Mouse (Mus musculus) midbrain, embryonic 10.5 days (tissue): ENCODE measurements around the gene Enkd1. TPM values are rescaled to one million over a fixed set of nuclear protein-coding genes. Genes with fewer than 3 reads are reported as not detected.

Experiments
- DNase-seq: peaks from one replicate; pipeline ENCODE4 v3.0.0-alpha.2; 2017; ENCODE audit warnings: low spot score
- H3K27ac ChIP-seq: fragments of 300-500 bp; sonication (generic); replicated peaks from 2 replicates; pipeline ENCODE4 v1.5.1; 2016; ENCODE audit warnings: mild to moderate bottlenecking
- H3K27me3 ChIP-seq: fragments of 300-500 bp; sonication (generic); 2 replicates; pipeline ENCODE4 v1.6.1; 2016; ENCODE audit warnings: low read depth, mild to moderate bottlenecking; ENCODE audit not compliant: poor library complexity, severe bottlenecking
- H3K36me3 ChIP-seq: fragments of 300-500 bp; sonication (generic); 2 replicates; pipeline ENCODE4 v1.6.1; 2016; ENCODE audit warnings: mild to moderate bottlenecking, moderate library complexity
- H3K4me1 ChIP-seq: fragments of 300-500 bp; sonication (generic); 2 replicates; pipeline ENCODE4 v1.6.1; 2016
- H3K4me3 ChIP-seq: fragments of 300-500 bp; sonication (generic); 2 replicates; pipeline ENCODE4 v1.5.1; 2016; ENCODE audit warnings: mild to moderate bottlenecking, moderate library complexity
- H3K9me3 ChIP-seq: fragments of 300-500 bp; sonication (generic); replicated peaks from 2 replicates; pipeline ENCODE4 v1.6.1; 2016; ENCODE audit warnings: mild to moderate bottlenecking
- WGBS: fragments of 180-500 bp; shearing (Covaris S2); methylation state at CpG from one replicate; pipeline ENCODE4 v1.1.7; 2016; 5-methylcytosine and 5-hydroxymethylcytosine counted together
- polyA plus RNA-seq: library from polyadenylated mRNA; unstranded; fragments of >200 nt; fragmentation: Nextera tagmentation; extraction: Ambion mirVana; gene quantifications from 2 replicates; pipeline ENCODE4 v1.2.1, GENCODE M21; 2016

Gene Enkd1
- polyA plus RNA-seq, 1 experiment from 2014 or later: 52.7 TPM

DNA sequence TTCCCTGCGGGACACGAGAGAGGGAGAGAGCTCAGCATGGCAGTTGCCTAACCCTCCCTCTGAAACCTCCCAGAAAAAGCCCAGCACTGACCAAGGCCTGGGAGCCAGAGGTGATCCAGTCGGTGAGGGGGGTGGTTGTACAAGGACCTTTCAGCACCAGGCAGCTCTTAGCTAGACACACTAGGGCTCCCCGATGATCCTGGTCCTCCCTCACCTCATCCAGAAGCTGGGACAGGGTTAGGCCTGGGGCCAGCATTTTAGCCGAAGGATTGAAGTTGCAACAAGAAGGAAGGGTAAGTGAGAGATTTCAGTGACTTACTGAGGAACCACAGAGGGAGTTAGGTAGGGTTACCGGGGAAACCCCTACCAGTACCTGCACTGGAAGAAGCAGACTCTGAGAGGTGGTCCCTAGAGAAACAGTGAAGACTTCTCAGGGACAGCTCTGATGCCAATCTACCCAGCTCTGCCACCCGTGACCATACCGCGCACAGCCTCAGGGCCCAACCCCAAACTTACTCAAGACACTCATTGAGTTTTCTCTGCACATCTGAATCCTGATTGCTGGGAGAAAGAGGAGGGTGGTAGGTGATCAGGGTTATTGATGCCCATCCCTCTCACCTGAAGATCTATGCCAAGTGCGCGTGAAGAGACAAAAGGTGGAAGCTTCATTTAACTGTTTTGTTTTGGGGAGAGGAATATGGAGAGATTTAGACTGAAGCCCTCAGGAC is 8.4 kb downstream of the Enkd1 start:
- Histone ChIP-seq H3K9me3 (no peaks in the 10 kb centered on the region), H3K4me3 (peak overlapping the region; percentile 81), H3K27me3 (peaks cover 10% of the 10 kb centered on the region), H3K4me1 (peaks cover 35% of the 10 kb centered on the region), H3K36me3 (peaks cover 68% of the 10 kb centered on the region), H3K27ac (no peak overlapping the region; the same call in 1 of the 2 replicates)
- no peak for DNase-seq
- 89% methylated on average over 11 of the region's 11 CpGs for WGBS

DNA sequence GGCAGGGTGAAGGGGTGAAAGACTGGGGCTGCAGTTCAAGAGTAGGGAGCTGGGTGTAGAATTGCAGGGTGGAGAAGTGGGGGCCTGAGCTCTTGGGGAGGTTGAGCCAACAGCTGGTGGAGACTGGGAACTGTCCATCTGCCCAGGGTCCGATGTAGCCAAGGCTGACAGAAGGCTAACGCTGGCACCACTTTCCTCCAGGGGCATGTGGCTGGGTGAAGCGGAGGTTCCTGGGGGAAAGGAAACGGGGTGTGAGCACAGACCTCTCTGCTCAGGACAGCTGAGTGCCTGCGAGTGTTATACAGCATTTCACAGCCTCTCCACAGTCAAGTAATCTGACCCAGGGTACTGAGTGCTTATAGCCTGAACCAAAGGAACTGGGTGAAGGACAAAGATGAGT is 9.3 kb downstream of the Enkd1 start:
- WGBS: 95% methylated on average over 5 of the region's 5 CpGs
- DNase-seq: no peak
- H3K27ac ChIP-seq: no peak overlapping the region
- peaks cover 44% of the 10 kb centered on the region for H3K4me1 ChIP-seq
- no peaks in the 10 kb centered on the region for H3K9me3 ChIP-seq
- peaks cover 18% of the 10 kb centered on the region for H3K27me3 ChIP-seq
- H3K4me3 ChIP-seq: no peak overlapping the region
- peaks cover 59% of the 10 kb centered on the region for H3K36me3 ChIP-seq

DNA sequence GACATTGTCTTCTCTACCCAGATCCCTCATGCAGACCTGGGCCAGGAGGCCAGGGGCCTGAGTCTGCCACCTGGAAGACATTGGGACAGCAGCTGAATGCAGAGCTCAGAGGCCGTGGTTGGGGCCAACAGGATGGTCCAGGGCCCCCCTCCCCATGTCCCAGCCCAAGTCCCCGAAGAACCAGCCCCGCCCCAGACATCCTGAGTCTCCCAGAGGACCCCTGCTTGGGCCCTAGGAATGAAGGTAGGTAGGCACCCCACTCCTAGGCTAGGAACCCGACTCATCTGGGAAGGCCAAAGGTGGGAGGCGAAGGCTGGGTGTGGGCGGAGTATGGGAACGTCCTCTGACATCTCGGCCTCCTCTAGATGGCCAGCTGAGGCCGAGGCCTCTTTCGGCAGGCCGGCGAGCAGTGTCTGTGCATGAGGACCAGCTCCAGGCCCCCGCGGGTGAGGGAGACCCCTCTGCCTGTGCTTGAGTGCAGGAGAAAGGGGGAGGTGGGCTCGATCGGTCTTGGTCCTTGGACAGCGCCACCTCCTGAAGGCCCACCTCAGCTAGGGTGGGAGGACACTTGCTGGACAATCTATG is 10.7 kb downstream of the Enkd1 start:
- Histone ChIP-seq H3K4me3 (no peak overlapping the region), H3K27me3 (peaks cover 18% of the 10 kb centered on the region), H3K36me3 (peaks cover 56% of the 10 kb centered on the region), H3K27ac (no peak overlapping the region), H3K4me1 (peaks cover 41% of the 10 kb centered on the region), H3K9me3 (peaks cover 10% of the 10 kb centered on the region)
- no peak for DNase-seq
- WGBS: 93% methylated on average over 17 of the region's 17 CpGs

DNA sequence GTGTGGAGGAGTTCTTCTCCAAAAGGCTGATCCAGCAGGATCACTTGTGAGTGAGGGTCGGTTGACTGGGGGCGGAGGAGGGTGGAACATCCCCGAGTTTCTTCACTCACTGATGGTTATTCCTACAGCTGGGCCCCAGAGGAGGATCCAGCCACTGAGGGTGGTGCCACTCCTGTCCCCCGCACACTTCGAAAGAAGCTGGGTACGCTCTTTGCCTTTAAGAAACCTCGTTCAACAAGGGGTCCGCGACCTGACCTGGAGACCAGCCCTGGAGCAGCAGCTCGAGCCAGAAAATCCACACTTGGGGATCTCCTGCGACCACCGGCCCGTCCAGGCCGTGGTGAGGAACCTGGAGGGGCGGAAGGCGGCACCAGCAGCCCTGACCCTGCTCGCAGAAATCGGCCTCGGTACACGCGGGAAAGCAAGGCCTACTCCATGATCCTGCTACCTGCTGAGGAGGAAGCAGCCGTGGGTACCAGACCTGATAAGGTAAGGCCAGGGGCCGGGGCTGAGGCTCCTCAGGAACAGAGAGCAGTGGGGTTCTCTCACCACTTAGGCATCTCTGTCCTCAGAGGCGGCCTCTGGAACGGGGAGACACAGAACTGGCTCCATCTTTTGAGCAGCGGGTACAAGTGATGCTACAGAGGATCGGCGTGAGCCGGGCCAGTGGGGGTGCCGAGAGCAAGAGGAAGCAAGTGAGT is 12.8 kb downstream of the Enkd1 start:
- DNase-seq: no peak
- WGBS: 85% methylated on average over 30 of the region's 30 CpGs
- Histone ChIP-seq H3K27ac (no peak overlapping the region), H3K4me3 (peak overlapping the region; percentile 64; the same call in 1 of the 2 replicates), H3K9me3 (peaks cover 10% of the 10 kb centered on the region), H3K36me3 (peaks cover 54% of the 10 kb centered on the region), H3K27me3 (peaks cover 18% of the 10 kb centered on the region), H3K4me1 (peaks cover 28% of the 10 kb centered on the region)

DNA sequence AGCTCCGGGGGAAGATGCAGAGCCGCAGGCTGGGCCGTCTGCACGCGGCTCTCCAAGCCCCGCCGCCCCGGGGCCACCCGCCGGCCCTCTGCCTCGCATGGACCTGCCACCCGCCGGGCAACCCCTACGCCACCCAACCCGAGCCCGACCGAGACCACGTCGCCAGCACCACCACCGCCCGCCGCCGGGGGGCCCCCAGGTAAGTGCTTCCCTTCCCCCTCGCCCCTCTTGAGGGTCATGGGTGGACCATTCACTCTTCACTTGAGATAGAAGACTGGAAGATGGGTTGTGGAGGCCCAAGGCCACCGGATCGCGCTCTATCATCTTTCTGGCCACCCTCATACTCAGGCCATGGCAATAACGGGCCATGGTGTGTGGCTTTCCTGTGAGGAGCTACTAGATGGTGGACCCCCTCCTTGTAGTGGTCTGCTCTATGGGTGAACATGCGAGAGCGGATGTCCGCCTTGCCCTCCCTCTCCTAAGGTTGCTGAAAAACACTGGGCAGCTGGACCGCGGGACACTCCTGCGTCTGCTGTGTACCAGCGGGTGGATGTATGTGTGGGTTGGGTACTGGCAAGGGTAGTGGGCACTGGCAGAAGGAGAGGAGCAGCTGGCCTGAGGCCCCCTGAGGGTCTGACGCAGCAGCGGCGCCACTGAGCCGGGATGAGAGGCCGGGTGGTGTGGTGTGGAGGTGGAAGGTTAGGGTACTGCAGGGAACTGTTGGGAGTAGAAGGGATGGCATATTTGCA is 13.8 kb downstream of the Enkd1 start:
- Histone ChIP-seq H3K9me3 (peaks cover 10% of the 10 kb centered on the region), H3K4me1 (peaks cover 18% of the 10 kb centered on the region), H3K4me3 (peak overlapping the region; percentile 64), H3K27me3 (peaks cover 18% of the 10 kb centered on the region), H3K27ac (peak overlapping the region; percentile 71), H3K36me3 (peaks cover 47% of the 10 kb centered on the region)
- WGBS: 9% methylated on average over 40 of the region's 40 CpGs
- peak; percentile 43 for DNase-seq

DNA sequence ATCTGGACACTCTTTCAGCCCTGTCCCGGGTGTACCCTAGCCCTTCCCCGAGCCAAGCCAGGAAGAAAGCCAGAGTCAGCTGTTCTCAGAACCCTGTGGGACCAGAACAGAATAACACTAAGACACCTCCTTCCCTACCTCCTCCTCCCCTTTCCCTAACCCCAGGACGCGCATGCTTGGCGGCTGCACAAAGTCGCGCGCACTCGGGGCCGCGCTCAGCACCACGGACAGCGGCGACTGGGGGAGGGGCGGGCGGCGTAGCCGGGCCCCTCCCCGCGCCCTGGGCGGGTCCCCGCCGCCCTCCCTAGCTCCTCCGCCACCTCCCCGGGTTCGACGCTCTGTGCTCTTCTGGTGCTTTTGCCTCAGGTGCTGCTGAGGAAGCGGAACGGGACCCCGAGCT is 14.4 kb downstream of the Enkd1 start:
- peak overlapping the region; percentile 71 for H3K27ac ChIP-seq
- H3K4me1 ChIP-seq: peaks cover 18% of the 10 kb centered on the region
- peak overlapping the region; percentile 64 for H3K4me3 ChIP-seq
- peaks cover 10% of the 10 kb centered on the region for H3K9me3 ChIP-seq
- 6% methylated on average over 30 of the region's 30 CpGs for WGBS
- H3K36me3 ChIP-seq: peaks cover 43% of the 10 kb centered on the region
- peak; percentile 63 for DNase-seq
- peaks cover 18% of the 10 kb centered on the region for H3K27me3 ChIP-seq

DNA sequence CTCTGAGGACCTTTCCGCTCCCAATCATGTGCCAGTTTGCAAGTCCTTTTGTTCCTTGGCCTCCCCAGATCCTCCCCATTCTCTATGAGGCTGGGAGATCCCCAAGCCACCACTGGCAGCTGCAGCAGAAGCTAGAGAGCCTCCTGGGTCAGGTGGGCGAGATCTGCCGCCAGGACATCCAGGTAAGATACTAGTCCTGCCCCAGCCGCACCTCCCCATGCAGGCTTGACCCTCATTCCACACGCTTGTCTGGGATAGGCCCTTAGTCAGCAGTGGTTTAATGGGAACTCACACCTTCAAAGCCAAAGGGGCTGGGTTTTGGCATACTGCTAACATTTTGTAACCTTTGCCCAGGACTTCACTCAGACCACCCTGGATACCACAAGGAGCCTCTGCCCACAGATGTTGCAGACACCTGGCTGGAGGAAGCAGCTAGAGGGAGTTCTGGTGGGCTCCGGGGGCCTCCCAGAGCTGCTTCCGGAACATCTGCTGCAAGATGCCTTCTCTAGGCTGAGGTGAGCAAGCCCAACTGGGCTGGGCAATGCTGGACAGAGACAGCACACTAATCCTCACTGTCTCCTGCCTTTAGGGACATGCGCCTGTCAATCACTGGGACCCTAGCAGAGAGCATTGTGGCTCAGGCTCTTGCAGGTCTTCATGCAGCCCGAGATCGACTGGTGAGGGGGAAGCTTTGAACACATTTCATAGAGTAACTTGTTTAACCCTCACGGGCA is 15.4 kb downstream of the Enkd1 start:
- peak; percentile 11 for DNase-seq
- H3K4me1 ChIP-seq: peaks cover 24% of the 10 kb centered on the region

DNA sequence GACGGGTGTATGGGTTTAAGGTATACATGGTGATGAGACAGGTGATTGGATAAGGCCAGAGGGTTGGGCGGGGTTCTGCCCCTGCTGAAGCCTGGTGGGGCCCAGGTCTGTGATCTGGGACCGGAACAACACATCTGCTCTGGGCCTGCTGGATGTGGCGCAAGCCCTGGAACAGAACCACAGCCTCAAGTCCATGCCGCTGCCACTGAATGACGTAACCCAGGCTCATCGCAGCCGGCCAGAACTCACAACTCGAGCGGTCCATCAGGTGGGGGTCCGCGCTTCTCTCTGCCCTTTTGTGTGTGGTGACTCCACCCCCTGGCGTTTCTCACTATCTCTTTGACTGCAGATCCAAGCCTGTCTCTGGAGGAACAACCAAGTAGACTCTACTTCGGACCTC is 17.0 kb downstream of the Enkd1 start:
- 86% methylated on average over 14 of the region's 14 CpGs for WGBS
- Histone ChIP-seq H3K9me3 (peaks cover 10% of the 10 kb centered on the region), H3K36me3 (peaks cover 17% of the 10 kb centered on the region), H3K4me1 (peaks cover 27% of the 10 kb centered on the region), H3K27ac (no peak overlapping the region), H3K27me3 (peaks cover 18% of the 10 kb centered on the region), H3K4me3 (no peak overlapping the region)
- DNase-seq: peak; percentile 9

More for the DNA sequence above, 15.4 kb downstream of the Enkd1 start:
- H3K27me3 ChIP-seq: peaks cover 18% of the 10 kb centered on the region
- no peak overlapping the region for H3K4me3 ChIP-seq
- peaks cover 33% of the 10 kb centered on the region for H3K36me3 ChIP-seq
- WGBS: 92% methylated on average over 11 of the region's 11 CpGs
- H3K27ac ChIP-seq: no peak overlapping the region
- peaks cover 10% of the 10 kb centered on the region for H3K9me3 ChIP-seq

DNA sequence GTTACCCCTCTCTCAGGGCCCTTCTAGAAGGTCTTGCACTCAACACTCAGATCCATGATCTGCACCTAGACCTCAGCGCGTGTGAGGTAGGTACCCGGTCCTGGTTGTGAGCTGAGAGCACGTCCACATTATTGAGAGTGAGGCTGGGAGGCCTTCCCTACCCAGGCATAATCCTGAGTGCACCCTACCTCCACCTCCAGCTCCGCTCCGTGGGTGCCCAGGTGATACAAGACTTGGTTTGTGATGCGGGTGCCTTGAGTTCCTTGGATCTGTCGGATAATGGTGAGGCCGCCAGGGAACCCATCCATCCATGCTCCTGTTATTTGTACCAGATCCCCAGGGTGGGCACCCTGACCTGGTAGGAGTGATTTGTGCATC is 18.0 kb downstream of the Enkd1 start:
- 92% methylated on average over 9 of the region's 9 CpGs for WGBS
- DNase-seq: peak; percentile 10
- peaks cover 10% of the 10 kb centered on the region for H3K9me3 ChIP-seq

DNA sequence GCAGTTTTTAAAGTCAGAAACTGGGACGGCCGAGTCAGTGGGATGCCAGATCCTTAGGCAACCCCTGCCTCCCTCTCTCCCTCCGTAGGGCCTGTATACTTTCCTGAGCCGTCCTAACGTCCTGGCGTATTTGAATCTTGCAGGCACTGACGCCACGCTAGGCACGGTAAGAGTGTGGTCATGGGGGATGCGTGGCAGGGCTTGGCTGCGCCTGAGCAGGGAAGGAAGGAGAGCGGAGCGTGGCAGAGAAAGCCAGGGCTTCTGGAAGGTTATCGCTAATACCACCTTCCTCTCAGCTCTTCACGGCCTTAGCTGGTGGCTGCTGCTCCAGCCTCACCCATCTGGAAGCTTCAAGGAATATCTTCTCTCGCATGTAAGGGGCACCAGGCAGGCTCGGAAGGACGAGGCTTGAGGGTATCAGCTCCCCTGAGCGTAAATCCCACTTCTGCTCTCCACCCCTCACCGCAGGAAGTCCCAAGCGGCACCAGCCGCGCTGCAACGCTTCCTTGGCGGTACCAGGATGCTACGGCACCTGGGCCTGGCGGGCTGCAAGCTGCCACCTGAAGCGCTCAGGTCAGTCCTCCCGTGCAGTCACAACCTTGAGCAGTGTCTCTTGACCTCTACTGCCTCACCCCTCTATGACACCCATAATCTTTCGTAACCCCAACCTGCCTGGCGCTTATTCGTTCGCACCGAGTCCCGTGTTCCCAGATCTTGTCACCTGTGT is 18.6 kb downstream of the Enkd1 start:
- H3K36me3 ChIP-seq: peaks cover 14% of the 10 kb centered on the region
- 60% methylated on average over 35 of the region's 35 CpGs for WGBS
- H3K27ac ChIP-seq: no peak overlapping the region
- peaks cover 25% of the 10 kb centered on the region for H3K4me1 ChIP-seq
- peaks cover 10% of the 10 kb centered on the region for H3K9me3 ChIP-seq
- no peak for DNase-seq
- H3K4me3 ChIP-seq: no peak overlapping the region
- peaks cover 6% of the 10 kb centered on the region; the same call in 1 of the 2 replicates for H3K27me3 ChIP-seq

More for the DNA sequence above, 18.0 kb downstream of the Enkd1 start:
- no peak overlapping the region for H3K4me3 ChIP-seq
- peaks cover 12% of the 10 kb centered on the region; the same call in 1 of the 2 replicates for H3K27me3 ChIP-seq
- peaks cover 12% of the 10 kb centered on the region for H3K36me3 ChIP-seq
- H3K27ac ChIP-seq: no peak overlapping the region
- peaks cover 30% of the 10 kb centered on the region for H3K4me1 ChIP-seq

DNA sequence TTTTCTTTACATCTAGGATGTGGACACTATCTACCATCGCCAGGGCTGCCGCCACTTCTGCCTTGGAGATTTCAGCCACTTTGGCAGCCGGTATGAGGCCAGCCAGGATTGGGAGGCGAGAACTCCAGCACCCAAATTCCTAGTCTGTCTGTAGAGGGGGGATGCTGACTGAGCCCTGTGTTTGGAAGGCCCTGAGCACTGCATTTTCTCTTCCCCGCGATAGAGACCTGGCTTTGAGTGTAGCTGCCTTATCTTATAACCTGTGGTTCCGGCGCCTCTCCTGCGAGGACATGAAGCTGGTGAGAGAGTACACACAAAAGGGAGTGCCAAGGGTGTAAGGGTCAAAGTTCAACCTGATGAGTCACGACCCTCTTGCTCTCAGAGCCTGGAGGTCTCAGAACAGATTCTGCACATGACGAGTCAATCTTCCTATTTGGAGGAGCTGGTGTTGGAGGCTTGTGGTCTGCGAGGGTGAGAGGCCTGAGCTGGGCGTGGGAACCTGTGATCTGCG is 19.7 kb downstream of the Enkd1 start:
- Histone ChIP-seq H3K4me1 (peaks cover 15% of the 10 kb centered on the region), H3K27ac (no peak overlapping the region), H3K27me3 (no peaks in the 10 kb centered on the region), H3K4me3 (no peak overlapping the region), H3K36me3 (peaks cover 23% of the 10 kb centered on the region), H3K9me3 (peaks cover 10% of the 10 kb centered on the region)
- no peak for DNase-seq
- WGBS: 74% methylated on average over 14 of the region's 14 CpGs
